Mouse (Mus musculus) splenic B cell, adult 2 months (primary cell): ENCODE data around the gene Trmt61a.
"Not testable (repeated sequence)": the region's sequence is repeated elsewhere in the genome, so short reads cannot be mapped to it uniquely, and the experiment has no call there.

Source experiments
- DNase-seq: peaks from one replicate; pipeline ENCODE4 v3.0.0-alpha.2; 2011; ENCODE audit warnings: low read depth, low spot score
- H3K27me3 ChIP-seq: 2 replicates; pipeline ENCODE4 v1.6.1; 2012; ENCODE audit warnings: mild to moderate bottlenecking, low read length, moderate library complexity, mixed read lengths; ENCODE audit not compliant: control insufficient read depth, poor library complexity, insufficient read depth, severe bottlenecking
- H3K36me3 ChIP-seq: 2 replicates; pipeline ENCODE4 v1.6.1; 2012; ENCODE audit warnings: mild to moderate bottlenecking, low read length, moderate library complexity, mixed read lengths; ENCODE audit not compliant: control insufficient read depth, poor library complexity, insufficient read depth, severe bottlenecking

Gene Trmt61a

DNA sequence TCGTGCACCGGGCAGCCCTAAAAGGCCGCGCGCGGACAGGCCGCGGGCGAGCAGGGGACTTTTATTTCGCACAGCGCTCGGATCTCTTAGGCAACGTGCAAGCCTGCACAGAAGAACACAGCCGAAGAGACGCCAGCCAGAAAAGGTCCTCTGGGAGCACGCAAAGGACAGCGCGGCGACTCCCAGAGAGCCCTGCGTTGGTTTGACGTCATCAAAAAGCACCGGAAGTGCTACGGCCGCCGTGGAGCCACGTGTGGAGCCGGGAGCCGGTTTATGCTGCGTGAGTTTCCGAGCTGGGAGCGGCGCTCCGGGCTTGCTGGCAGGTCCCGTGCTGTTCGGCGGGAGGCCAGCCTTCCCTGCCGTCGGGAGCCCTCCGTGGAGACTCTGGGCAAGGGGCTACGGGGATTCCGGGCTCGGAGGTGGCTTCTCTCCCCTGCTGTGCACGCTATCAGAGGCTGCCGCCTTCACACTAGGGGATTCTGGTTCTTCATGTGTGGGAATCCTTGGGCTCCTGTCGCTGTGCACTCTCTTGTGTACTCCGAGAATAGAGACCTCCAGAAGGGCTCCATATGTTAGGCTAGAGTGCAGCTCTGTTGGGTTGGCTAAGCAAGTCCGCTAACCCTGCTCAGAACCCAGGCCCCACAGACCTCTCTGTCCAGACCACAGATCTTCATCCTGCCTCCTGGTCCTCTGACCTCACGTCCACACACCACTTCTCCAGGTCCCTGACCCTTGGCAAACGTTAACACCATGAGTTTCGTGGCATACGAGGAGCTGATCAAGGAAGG is at the start of gene Trmt61a:
TSS of gene Trmt61a (plus strand) at position 224 of the 788 bp plus-strand sequence.
- DNase-seq: peak; percentile 93
- no peaks in the 10 kb centered on the region for H3K27me3 ChIP-seq
- no peaks in the 10 kb centered on the region; the same call in 1 of the 2 replicates for H3K36me3 ChIP-seq

DNA sequence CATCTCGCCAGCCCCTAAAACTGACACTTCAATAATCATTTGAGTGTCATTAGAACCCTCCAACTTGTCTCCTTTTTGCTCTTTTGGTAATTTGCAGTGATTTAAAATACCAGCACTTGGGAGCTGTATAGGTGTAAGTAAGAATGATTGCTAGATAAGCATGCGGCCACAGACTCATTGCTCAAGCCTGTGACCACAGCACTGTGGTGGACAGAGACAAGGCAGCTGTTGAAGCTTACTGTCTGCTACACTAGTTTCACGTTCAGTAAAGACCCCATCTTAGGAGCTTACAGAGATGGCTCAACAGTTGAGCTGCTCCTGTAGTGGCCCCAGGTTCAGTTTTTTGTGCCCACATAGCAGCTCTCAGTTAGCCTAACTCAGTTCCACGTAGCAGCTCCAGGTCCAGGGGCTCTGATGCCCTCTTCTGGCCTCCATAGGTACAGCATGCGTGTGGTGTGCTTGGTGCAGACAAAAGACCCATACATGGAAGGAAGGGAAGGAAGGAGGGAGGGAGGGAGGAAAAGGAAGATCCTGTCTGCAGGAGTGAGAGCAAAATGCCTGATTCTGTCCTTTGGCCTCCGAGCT is 29.8 kb upstream of the Trmt61a start:
- DNase-seq: peak; percentile 66
- peaks cover 7% of the 10 kb centered on the region; the same call in 1 of the 2 replicates for H3K36me3 ChIP-seq
- H3K27me3 ChIP-seq: no peaks in the 10 kb centered on the region

DNA sequence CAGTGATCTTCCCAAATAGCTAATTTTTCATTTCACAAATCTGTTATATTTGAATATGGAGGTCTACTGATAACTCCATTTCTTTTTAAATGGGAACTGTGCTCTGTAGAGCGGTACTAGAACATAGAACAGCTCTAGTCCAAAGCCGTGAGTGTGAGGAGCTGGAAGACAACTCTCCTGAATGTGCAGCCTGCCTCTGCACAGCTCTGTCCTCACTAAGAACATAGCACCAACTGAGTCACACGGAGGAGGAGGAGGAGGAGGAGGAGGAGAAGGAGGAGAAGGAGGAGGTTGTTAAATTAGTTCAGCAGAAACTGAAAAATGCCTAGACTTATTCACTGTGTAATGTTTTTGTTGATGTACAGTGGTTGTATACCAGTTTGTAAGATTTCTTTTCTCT is 25.0 kb upstream of the Trmt61a start:
- Histone ChIP-seq H3K36me3 (peaks cover 8% of the 10 kb centered on the region; the same call in 1 of the 2 replicates), H3K27me3 (no peaks in the 10 kb centered on the region)
- no peak for DNase-seq

DNA sequence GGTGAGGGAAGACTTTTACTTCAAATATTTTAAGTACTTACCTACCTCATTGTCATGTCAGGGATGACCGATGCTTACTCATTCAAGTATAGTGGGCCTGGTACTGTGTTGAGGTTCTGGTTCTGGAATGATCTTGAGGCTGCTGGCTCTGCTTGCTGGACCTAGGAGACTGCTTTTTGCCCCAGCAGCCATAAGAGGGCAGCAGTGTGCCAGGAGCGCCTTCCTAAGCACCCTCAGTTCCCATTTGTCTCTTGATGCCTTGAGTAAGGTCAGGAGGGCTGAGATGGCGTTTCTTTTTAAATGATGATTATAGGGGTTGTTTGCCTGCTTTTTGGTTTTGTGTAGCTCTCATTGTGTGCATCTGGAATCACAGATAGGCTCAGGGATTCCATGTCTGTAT is 24.5 kb upstream of the Trmt61a start:
- DNase-seq: peak; percentile 78
- H3K36me3 ChIP-seq: peaks cover 8% of the 10 kb centered on the region; the same call in 1 of the 2 replicates

DNA sequence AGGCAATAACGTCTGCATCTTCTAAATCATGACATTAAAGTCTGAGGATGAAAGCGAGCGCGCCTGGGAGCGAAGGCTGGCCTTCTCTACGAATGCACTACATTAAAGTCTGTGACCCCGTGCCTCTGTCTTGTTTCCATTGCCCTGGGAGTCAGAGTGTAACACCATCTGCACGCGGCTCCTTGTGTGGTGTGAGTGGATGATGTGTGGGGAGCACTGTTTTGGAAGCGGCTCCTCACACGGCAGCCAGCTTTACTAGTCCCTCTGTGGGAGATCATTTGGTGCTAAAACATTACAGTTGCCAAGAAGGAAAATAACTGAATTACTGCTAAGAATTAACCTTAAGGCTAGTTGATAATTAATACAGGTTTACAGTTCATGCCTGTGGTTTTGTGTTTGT is 22.2 kb upstream of the Trmt61a start:
- DNase-seq: no peak
- Histone ChIP-seq H3K36me3 (peaks cover 6% of the 10 kb centered on the region; the same call in 1 of the 2 replicates), H3K27me3 (no peaks in the 10 kb centered on the region)

More for the DNA sequence above, 24.5 kb upstream of the Trmt61a start:
- no peaks in the 10 kb centered on the region for H3K27me3 ChIP-seq

DNA sequence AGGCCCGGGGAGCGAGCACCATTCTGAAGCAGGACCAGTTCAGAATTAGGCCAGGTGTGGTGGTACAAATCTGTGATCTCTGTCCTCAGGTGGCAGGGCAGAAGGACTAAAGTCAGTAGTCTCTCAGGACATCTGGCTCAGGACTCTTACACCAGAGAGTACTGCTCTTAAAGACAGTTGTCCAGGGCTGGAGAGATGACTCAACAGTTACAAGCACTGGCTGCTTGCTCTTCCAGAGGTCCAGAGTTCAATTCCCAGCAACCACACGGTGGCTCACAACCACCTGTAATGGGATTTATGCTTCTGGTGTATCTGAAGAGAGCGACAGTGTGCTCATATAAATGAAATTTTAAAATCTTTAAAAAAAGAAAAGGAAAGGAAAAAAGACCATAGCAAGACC is 18.6 kb upstream of the Trmt61a start:
- Histone ChIP-seq H3K36me3 (peaks cover 6% of the 10 kb centered on the region; the same call in 1 of the 2 replicates), H3K27me3 (no peaks in the 10 kb centered on the region)
- DNase-seq: no peak

DNA sequence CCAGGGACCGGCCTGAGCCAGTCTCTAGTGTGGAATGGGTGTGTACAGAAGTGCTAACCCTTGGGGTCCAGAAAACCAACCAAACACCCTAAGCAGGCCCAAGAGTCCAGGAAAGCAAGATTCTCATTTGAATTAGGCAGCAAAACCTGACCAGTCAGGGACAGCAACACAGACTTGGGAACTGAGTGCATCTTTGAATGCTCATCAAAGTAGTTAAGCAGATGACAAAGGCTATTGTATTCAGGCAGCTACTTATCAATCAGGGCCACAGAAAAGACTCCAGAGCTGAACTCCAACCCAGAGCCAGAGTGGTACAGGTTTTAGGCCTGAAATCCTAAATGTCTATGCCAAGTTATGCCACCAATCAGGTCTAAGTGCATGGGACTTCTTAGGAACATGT is 17.3 kb upstream of the Trmt61a start:
- Histone ChIP-seq H3K27me3 (no peaks in the 10 kb centered on the region), H3K36me3 (0 out of 2 replicates have a peak, but pooled peaks cover 3% of the 10 kb centered on the region)
- no peak for DNase-seq

DNA sequence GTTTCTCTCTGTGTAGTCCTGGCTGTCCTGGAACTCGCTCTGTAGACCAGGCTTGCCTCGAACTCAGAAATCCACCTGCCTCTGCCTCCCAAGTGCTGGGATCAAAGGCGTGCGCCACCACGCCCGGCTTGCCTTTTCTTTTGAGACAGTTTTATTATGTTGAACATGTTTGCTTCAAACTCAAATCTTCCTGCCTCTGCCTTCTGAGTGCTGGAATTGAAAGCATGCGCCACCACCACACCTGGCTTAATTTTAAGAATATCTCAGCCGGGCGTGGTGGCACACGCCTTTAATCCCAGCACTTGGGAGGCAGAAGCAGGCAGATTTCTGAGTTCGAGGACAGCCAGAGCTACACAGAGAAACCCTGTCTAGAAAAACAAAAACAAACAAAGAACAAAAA is 16.4 kb upstream of the Trmt61a start:
- not testable (repeated sequence) for H3K27me3 ChIP-seq, DNase-seq, H3K36me3 ChIP-seq

DNA sequence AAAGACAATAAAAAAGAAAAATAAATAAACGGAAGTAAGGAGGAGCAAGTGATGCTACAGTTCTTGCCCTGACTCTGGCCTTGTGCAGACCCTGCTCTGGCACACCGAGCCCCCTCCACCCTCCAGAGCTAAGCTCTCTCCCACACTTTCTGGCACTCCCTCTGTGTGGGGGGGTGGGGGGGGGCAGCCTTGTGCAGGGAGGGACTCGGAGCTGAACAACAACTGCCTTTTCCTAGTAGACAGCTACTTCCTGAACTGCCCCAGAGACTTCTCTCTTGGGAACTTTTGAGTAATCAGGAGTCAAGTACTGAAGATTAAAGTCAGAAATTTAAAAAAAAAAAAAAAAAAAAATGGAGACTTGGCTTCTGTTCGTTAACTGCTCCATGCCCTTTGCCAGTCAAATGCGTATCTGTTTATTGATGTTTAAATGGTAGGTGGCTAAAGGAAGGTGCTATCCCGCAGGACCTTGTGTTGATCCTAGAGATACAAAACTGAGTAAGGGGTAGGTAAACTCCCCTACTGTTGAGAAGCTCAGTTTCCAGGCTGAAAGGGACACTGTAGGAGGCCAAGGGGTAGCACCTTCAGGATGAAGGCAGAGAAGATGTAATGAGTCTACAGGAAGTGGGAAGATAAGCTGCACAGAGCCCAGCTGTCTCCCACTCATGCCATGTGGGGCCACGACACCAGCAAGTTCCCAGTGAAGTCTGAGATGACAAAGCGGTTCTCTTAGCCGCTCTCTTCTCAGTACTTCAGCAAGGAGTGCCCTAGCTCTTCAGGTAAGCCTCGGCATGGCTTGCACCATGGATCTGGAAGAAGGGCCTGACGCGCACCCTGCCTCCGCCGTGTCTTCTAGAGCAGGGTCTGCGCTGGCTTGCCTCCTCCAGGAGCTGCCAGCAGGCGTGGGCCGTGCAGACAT is 14.4 kb upstream of the Trmt61a start:
- no peak for DNase-seq
- no peaks in the 10 kb centered on the region for H3K36me3 ChIP-seq
- no peaks in the 10 kb centered on the region for H3K27me3 ChIP-seq

DNA sequence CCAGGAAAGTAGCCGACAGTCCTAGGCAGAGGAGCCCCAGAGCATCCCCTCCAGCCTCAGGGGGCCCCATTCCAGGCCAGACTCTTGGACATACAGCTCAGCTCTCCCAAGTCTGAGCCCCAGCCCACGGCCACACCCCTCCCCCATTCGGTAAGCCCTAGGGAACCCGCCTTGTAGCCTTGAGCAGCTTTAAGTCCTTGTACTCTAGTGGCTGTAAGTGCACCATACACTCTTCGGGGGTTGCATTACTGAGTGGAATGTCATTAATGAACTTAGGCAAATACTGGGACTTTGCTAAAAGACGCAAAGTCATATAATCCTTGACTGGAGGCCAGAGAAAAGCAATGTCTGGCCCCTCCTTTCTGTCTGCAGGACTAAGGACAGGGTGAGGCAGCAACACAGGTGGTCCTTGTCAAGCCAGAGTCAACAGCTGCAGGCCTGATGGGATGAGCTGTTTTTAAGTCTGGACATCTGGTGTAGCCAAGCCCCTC is 13.7 kb upstream of the Trmt61a start:
- no peak for DNase-seq
- no peaks in the 10 kb centered on the region for H3K27me3 ChIP-seq

DNA sequence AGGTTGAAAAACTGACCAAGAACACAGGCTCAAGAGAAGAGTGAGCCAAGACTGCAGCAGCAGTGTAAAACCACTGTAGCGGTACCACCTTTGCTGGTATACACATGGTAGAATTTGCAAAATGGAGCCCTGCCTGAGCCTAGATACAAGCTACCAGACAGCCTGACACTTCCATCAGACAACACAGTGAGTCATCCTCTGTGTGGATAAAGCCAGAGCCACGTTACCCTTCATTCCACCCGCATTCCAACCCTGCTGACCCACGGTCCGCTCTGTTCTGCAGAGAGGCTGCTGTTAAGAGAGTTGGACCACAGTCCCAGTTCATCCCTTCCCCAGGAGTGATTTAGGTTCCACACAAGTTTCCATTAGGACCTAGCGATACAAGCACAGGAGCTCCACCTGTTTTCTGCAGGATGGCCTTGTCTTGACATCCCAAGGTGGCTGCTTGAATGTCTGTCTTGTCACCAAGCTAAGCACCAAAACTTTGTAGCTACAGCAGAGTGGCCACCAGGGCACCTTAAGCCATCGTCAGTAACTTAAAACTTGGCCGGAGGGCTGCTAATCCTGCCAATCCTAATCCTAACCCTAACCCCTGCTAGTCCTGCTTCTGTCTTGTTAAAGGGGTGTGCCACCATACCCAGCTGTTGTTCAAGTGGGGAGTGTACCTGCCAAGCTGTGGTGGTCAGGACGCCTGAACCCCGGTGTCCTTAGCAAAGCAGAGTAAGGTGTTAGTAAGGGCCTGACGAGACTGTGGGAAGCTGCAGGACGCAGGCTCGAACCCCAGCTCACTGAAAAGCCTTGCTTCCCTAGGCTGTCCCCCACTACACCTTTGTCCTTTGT is 12.6 kb upstream of the Trmt61a start:
- Histone ChIP-seq H3K36me3 (no peaks in the 10 kb centered on the region), H3K27me3 (no peaks in the 10 kb centered on the region)
- no peak for DNase-seq

More for the DNA sequence above, 13.7 kb upstream of the Trmt61a start:
- H3K36me3 ChIP-seq: no peaks in the 10 kb centered on the region

DNA sequence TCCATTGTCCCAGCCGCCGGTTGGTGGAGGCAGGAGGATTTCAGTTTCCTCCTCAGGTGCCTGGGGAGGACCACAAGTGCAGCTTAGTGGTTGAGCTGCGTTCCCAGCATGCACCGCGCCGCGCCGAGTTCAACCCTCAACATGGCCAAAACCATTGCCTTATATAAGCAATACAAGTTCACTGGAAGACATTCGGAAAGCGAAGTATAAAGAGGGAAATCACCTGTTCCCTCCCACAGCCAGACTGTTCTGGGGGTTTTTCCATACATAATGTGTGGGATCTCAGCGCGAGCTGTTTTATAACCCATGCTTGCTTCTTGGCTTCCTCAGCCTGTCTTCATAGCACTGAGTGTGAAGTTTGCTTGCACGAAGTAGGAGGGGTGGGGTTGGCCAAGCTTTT is 11.5 kb upstream of the Trmt61a start:
- no peaks in the 10 kb centered on the region for H3K36me3 ChIP-seq
- H3K27me3 ChIP-seq: no peaks in the 10 kb centered on the region
- DNase-seq: no peak

DNA sequence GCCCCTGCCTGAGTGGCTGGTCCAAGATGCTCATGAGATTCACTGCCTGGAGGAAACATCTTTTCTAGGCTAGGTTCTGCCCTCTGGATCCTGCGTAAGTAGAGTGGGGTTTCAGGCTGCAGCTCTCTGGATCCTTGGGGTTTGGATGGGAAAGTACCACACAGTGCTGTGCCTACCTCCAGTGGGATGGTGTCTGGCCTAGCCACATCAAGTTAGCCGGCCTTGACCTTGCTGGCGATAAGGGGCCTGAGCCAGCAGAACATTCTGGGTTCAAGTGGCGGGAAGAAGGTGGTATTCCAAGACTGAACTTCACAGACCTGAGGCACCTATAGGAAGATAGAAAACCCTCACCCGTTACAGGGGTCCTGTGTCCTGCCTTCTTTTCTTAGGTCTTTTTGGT is 10.5 kb upstream of the Trmt61a start:
- DNase-seq: no peak
- Histone ChIP-seq H3K27me3 (no peaks in the 10 kb centered on the region), H3K36me3 (no peaks in the 10 kb centered on the region)

DNA sequence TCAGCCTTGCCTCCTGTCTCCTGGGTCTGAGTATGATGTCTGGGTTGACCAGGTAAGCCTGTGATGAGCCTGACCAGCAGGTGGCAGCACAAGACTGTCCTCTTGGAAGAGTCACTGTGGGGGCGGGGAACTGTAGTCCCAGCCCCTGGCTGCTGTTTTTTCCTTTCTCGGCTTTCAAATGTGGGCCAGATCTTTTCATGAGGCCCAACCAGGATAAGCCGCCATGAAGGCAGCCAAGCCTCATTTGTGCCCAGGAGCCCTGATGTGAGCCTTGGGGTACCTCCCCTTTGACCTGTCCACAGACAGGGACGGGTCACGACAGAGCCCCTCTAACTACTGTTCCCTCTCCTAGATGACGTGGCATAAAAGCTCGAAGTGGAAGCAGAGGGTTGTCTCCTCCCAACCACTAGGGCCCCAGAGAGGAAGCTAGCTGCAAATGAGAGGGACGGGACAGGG is 9.4 kb upstream of the Trmt61a start:
- Histone ChIP-seq H3K36me3 (no peaks in the 10 kb centered on the region), H3K27me3 (no peaks in the 10 kb centered on the region)
- peak; percentile 94 for DNase-seq
